Mouse (Mus musculus) ES-E14 (cell line): Measurements from ENCODE around the gene A930017K11Rik.

ENCODE experiments used
- CHD2 ChIP-seq: IDR thresholded peaks from 2 replicates; pipeline ENCODE4 v1.6.1; 2014; ENCODE audit warnings: mild to moderate bottlenecking, low read depth, low read length, inconsistent platforms
- ZC3H11A ChIP-seq: IDR thresholded peaks from 2 replicates; pipeline ENCODE4 v1.6.1; 2012; ENCODE audit warnings: low read depth, mild to moderate bottlenecking, inconsistent platforms, low read length, borderline replicate concordance
- ZNF384 ChIP-seq: IDR thresholded peaks from 2 replicates; pipeline ENCODE4 v1.6.1; 2012; ENCODE audit warnings: low read depth, low read length, inconsistent platforms

- TF ChIP-seq CHD2 (no peak), ZNF384 (no peak), ZC3H11A (no peak)
These were observed 6.0 kb downstream of the A930017K11Rik start for GRCm38 (mm10) chr17:25946349-25946748.
